8 mouse cellular contexts compared by ENCODE assay signal in genomic region chr3:107101787-107102651, GRCm38 (mm10). TPM values are rescaled to one million over a fixed set of nuclear protein-coding genes. Genes with fewer than 3 reads are reported as not detected.
DNase-seq lines count a peak whose midpoint lies in the region; TF ChIP-seq lines count a peak whose summit lies in the region.

No protein-coding gene starts in this region.

- peak overlapping the region; percentile 63 to 65 for H3K4me3 ChIP-seq in ES-E14 (ENCODE audit: insufficient read depth in 1 of 2, low read depth in 1 of 2, low read length in 2 of 2, poor library complexity in 1 of 2, severe bottlenecking in 1 of 2)
- H3K4me3 ChIP-seq in embryonic facial prominence, embryonic 10.5 days = peak overlapping the region; percentile 71
- peak overlapping the region; percentile 69 for H3K4me3 ChIP-seq in heart, embryonic 10.5 days

- no peak overlapping the region for H3K27ac ChIP-seq in ES-E14 (ENCODE audit: insufficient read depth, low read depth, low read length, poor library complexity, severe bottlenecking)
- H3K27ac ChIP-seq in embryonic facial prominence, embryonic 10.5 days (replicated peaks) = peak overlapping the region; percentile 35; the same call in 1 of the 2 replicates
- no peak overlapping the region for H3K27ac ChIP-seq in heart, embryonic 10.5 days

- no peaks in the 10 kb centered on the region for H3K9me3 ChIP-seq in ES-E14 (ENCODE audit: control insufficient read depth, insufficient read depth, low read depth, low read length)
- no peaks in the 10 kb centered on the region for H3K9me3 ChIP-seq in embryonic facial prominence, embryonic 10.5 days
- H3K9me3 ChIP-seq in heart, embryonic 10.5 days = no peaks in the 10 kb centered on the region

- in situ Hi-C loops in ES-E14 (cut with MboI; ENCODE audit: low sequenced_read_pairs in 2 of 2, unreplicated experiment in 2 of 2) = no loop called here

- peaks cover 64% of the 10 kb centered on the region for H3K27me3 ChIP-seq in embryonic facial prominence, embryonic 10.5 days (replicated peaks; ENCODE audit: low read depth, poor library complexity, severe bottlenecking)
- peaks cover 81% of the 10 kb centered on the region for H3K27me3 ChIP-seq in heart, embryonic 10.5 days (ENCODE audit: insufficient read depth, poor library complexity, severe bottlenecking)

- H3K4me1 ChIP-seq in ES-E14 (ENCODE audit: control insufficient read depth in 2 of 2, insufficient read depth in 2 of 2, low read length in 2 of 2, poor library complexity in 1 of 2) = peaks cover 0 to 5% of the 10 kb centered on the region in 2 experiments; a peak in 1 of 4 replicates
- peaks cover 22% of the 10 kb centered on the region for H3K4me1 ChIP-seq in embryonic facial prominence, embryonic 10.5 days
- H3K4me1 ChIP-seq in heart, embryonic 10.5 days = peaks cover 21% of the 10 kb centered on the region

- H3K36me3 ChIP-seq in ES-E14 (ENCODE audit: control insufficient read depth, insufficient read depth, low read length, poor library complexity, severe bottlenecking) = no peaks in the 10 kb centered on the region
- no peaks in the 10 kb centered on the region for H3K36me3 ChIP-seq in embryonic facial prominence, embryonic 10.5 days (replicated peaks)
- no peaks in the 10 kb centered on the region for H3K36me3 ChIP-seq in heart, embryonic 10.5 days

- WGBS in embryonic facial prominence, embryonic 10.5 days = under 1% methylated on average over 53 of the region's 53 CpGs
- under 1% methylated on average over 53 of the region's 53 CpGs for WGBS in heart, embryonic 10.5 days

- DNase-seq in CD4-positive helper T cell, adult 2 months (ENCODE audit: low read depth, low spot score) = peak; percentile 46
- DNase-seq in ES-E14 (ENCODE audit: low read depth, low spot score) (no peak), adipocyte (ENCODE audit: low spot score) (no peak)
- DNase-seq in embryonic facial prominence, embryonic 10.5 days (ENCODE audit: low spot score) = peak; percentile 64
- peak; percentile 73 for DNase-seq in heart, embryonic 10.5 days (ENCODE audit: low spot score)
- peak; percentile 54 to 67 for DNase-seq in layer of hippocampus, adult 8-10 months (ENCODE audit: low spot score in 2 of 2)
- DNase-seq in lung, postnatal 10 days = peak; percentile 66
- peak; percentile 42 to 52 for DNase-seq in right cerebral cortex, postnatal 36 days (ENCODE audit: low spot score in 2 of 2)

- 0 out of 2 replicates have a peak overlapping the region, but pooled peaks have one; percentile 17 for H3K9ac ChIP-seq in ES-E14 (ENCODE audit: insufficient read depth, low read depth, low read length, poor library complexity, severe bottlenecking)

TF ChIP-seq in ES-E14, 5 proteins besides CTCF, POLR2A, EP300 and RAD21:
- TF ChIP-seq HCFC1 (IDR thresholded peaks at IDR 0.05; ENCODE audit: borderline replicate concordance, insufficient read depth, low read length) = no peak
- no peak for TF ChIP-seq ZNF384 (IDR thresholded peaks at IDR 0.05; ENCODE audit: low read depth, low read length)
- TF ChIP-seq MAFK (IDR thresholded peaks at IDR 0.05; ENCODE audit: insufficient read depth, low read depth, low read length) = no peak
- TF ChIP-seq CHD2 (IDR thresholded peaks at IDR 0.05; ENCODE audit: low read depth, low read length) = no peak

RNA-seq across cellular contexts. Expression of gene Kcna2, which starts 1.1 kb away (rescaled TPM):
- total RNA-seq in ES-E14 (2012; rRNA removed) = under 0.01 TPM in 1 of 2 replicates, not detected in the other
- polyA plus RNA-seq in embryonic facial prominence, embryonic 10.5 days (2016; fragmentation: Nextera tagmentation; extraction: Ambion mirVana) = 0.02 and 0.03 TPM in 2 replicates
- not detected in 2 replicates for polyA plus RNA-seq in heart, embryonic 10.5 days (2016; fragmentation: Nextera tagmentation; extraction: Ambion mirVana)
- 100 to 1,000 TPM in 2 of 4 experiments, 10 to 100 TPM in 2; 84.2 to 114 (median 96.6) TPM for total RNA-seq in layer of hippocampus, adult 8-10 months (2022)

Comparison
In these comparisons a context has a peak if more than half of its experiments do, and no peak if none do; other contexts are left out.
1. DNase-seq: peak in CD4-positive helper T cell, adult 2 months (single experiment), embryonic facial prominence, embryonic 10.5 days (single experiment), heart, embryonic 10.5 days (single experiment), layer of hippocampus, adult 8-10 months (2 of 2), lung, postnatal 10 days (single experiment) and right cerebral cortex, postnatal 36 days (2 of 2); none in ES-E14 (single experiment) and adipocyte (single experiment).
2. RNA of gene Kcna2, which starts 1.1 kb away (total RNA-seq): 84.2 to 114 TPM in layer of hippocampus, adult 8-10 months; under 0.01 TPM in ES-E14; every median in the first group is over 10 times any median in the second.
3. Peak in every context shown above with its lines, with median percentiles within 50 percentile points of each other: H3K4me3 ChIP-seq.